Mouse (Mus musculus) forebrain, embryonic 11.5 days (tissue): ENCODE measurements at regions not wholly inside any gene's neighbourhood (a gene's known extent, or its start where the extent isn't known, plus 50 kb on each side); places are given as distances from the start of the nearest gene placed in this dataset.

ENCODE experiments used
- ATAC-seq: fragments of 200-750 bp; cut with Nextera tagmentation; replicated peaks from 2 replicates; pipeline ENCODE4 v1.8.0; 2017; ENCODE audit warnings: moderate TSS enrichment; ENCODE audit not compliant: low FRiP score
- DNase-seq: peaks from one replicate; pipeline ENCODE4 v3.0.0-alpha.2; 2017; ENCODE audit warnings: low spot score
- H3K27ac ChIP-seq: fragments of 300-500 bp; sonication (generic); 2 replicates; pipeline ENCODE4 v1.5.1; 2014; ENCODE audit warnings: low read depth, low read length
- H3K27me3 ChIP-seq: fragments of 300-500 bp; sonication (generic); 2 replicates; pipeline ENCODE4 v1.6.1; 2014; ENCODE audit warnings: mild to moderate bottlenecking, low read length, mixed read lengths; ENCODE audit not compliant: control insufficient read depth, insufficient read depth
- H3K36me3 ChIP-seq: fragments of 300-500 bp; sonication (generic); 2 replicates; pipeline ENCODE4 v1.6.1; 2014; ENCODE audit warnings: mild to moderate bottlenecking, low read length, moderate library complexity, mixed read lengths; ENCODE audit not compliant: control insufficient read depth, insufficient read depth
- H3K4me1 ChIP-seq: fragments of 300-500 bp; sonication (generic); replicated peaks from 2 replicates; pipeline ENCODE4 v1.6.1; 2014; ENCODE audit warnings: low read length, mixed read lengths; ENCODE audit not compliant: control insufficient read depth, insufficient read depth
- H3K4me2 ChIP-seq: fragments of 300-500 bp; sonication (generic); 2 replicates; pipeline ENCODE4 v1.6.1; 2014; ENCODE audit warnings: low read depth, mild to moderate bottlenecking, low read length, moderate library complexity, mixed read lengths; ENCODE audit not compliant: severe bottlenecking
- H3K4me3 ChIP-seq: fragments of 300-500 bp; sonication (generic); 2 replicates; pipeline ENCODE4 v1.5.1; 2014; ENCODE audit warnings: low read depth, low read length
- H3K9ac ChIP-seq: fragments of 300-500 bp; sonication (generic); 2 replicates; pipeline ENCODE4 v1.6.1; 2014; ENCODE audit warnings: low read length
- H3K9me3 ChIP-seq: fragments of 300-500 bp; sonication (generic); 2 replicates; pipeline ENCODE4 v1.6.1; 2016; ENCODE audit warnings: low read length, mixed read lengths; ENCODE audit not compliant: control insufficient read depth
- WGBS: fragments of 180-500 bp; shearing (Covaris S2); extraction: QIAGEN DNeasy Blood & Tissue Kit; methylation state at CpG from one replicate; pipeline ENCODE4 v1.1.7; 2014; 5-methylcytosine and 5-hydroxymethylcytosine counted together

GRCm38 (mm10) chr1:13928679-13929078, 2164.4 kb downstream of the 4930444P10Rik start:
- ATAC-seq, result no peak

GRCm38 (mm10) chr1:13927964-13928363, 2165.2 kb downstream of the 4930444P10Rik start:
- no peak for DNase-seq
- Histone ChIP-seq H3K27ac (no peak overlapping the region), H3K27me3 (no peaks in the 10 kb centered on the region), H3K9me3 (no peaks in the 10 kb centered on the region), H3K36me3 (no peaks in the 10 kb centered on the region), H3K9ac (no peak overlapping the region), H3K4me2 (no peak overlapping the region), H3K4me3 (no peak overlapping the region), H3K4me1 (no peaks in the 10 kb centered on the region)
- ATAC-seq, result no peak
- WGBS, result 79% methylated on average over 2 of the region's 2 CpGs

More at GRCm38 (mm10) chr1:13928679-13929078, 2164.4 kb downstream of the 4930444P10Rik start:
- Histone ChIP-seq H3K27ac (no peak overlapping the region), H3K36me3 (no peaks in the 10 kb centered on the region), H3K4me1 (no peaks in the 10 kb centered on the region), H3K9ac (no peak overlapping the region), H3K27me3 (no peaks in the 10 kb centered on the region), H3K9me3 (no peaks in the 10 kb centered on the region), H3K4me2 (no peak overlapping the region), H3K4me3 (no peak overlapping the region)
- DNase-seq, result no peak
- 88% methylated on average over 2 of the region's 2 CpGs for WGBS

- Histone ChIP-seq H3K27ac (no peak overlapping the region), H3K4me2 (no peak overlapping the region), H3K4me1 (no peaks in the 10 kb centered on the region), H3K4me3 (no peak overlapping the region), H3K9me3 (no peaks in the 10 kb centered on the region), H3K9ac (no peak overlapping the region), H3K36me3 (no peaks in the 10 kb centered on the region), H3K27me3 (no peaks in the 10 kb centered on the region)
- 76% methylated on average over 2 of the region's 2 CpGs for WGBS
- ATAC-seq (no peak), DNase-seq (no peak)
Observed at GRCm38 (mm10) chr1:13925994-13926393, 2167.1 kb downstream of the 4930444P10Rik start.

- no peaks in the 10 kb centered on the region for H3K9me3 ChIP-seq
- ATAC-seq (no peak), DNase-seq (no peak)
- no peaks in the 10 kb centered on the region for H3K27me3 ChIP-seq
- no peak overlapping the region for H3K4me3 ChIP-seq
- H3K4me2 ChIP-seq, result no peak overlapping the region
- WGBS, result 85% methylated on average over 5 of the region's 5 CpGs
- H3K27ac ChIP-seq, result no peak overlapping the region
- no peak overlapping the region for H3K9ac ChIP-seq
- H3K36me3 ChIP-seq, result no peaks in the 10 kb centered on the region
- H3K4me1 ChIP-seq, result no peaks in the 10 kb centered on the region
Observed at GRCm38 (mm10) chr1:13915216-13915615, 2177.9 kb downstream of the 4930444P10Rik start.

GRCm38 (mm10) chr1:13879126-13879525, 2214.0 kb downstream of the 4930444P10Rik start:
- no peaks in the 10 kb centered on the region for H3K36me3 ChIP-seq
- H3K9me3 ChIP-seq, result no peaks in the 10 kb centered on the region
- H3K4me3 ChIP-seq, result no peak overlapping the region
- DNase-seq, result no peak
- 83% methylated on average over 2 of the region's 2 CpGs for WGBS
- ATAC-seq, result no peak
- no peaks in the 10 kb centered on the region for H3K27me3 ChIP-seq
- H3K9ac ChIP-seq, result no peak overlapping the region
- no peak overlapping the region for H3K4me2 ChIP-seq
- no peak overlapping the region for H3K27ac ChIP-seq
- H3K4me1 ChIP-seq, result no peaks in the 10 kb centered on the region

- no peaks in the 10 kb centered on the region for H3K4me1 ChIP-seq
- H3K4me2 ChIP-seq, result no peak overlapping the region
- no peak for DNase-seq
- no peak overlapping the region for H3K9ac ChIP-seq
- H3K4me3 ChIP-seq, result no peak overlapping the region
- H3K36me3 ChIP-seq, result no peaks in the 10 kb centered on the region
- no peak for ATAC-seq
- H3K9me3 ChIP-seq, result no peaks in the 10 kb centered on the region
- H3K27ac ChIP-seq, result no peak overlapping the region
- no peaks in the 10 kb centered on the region for H3K27me3 ChIP-seq
Observed at GRCm38 (mm10) chr1:13873925-13874324, 2219.2 kb downstream of the 4930444P10Rik start.

GRCm38 (mm10) chr1:13872536-13872935, 2220.6 kb downstream of the 4930444P10Rik start:
- no peak overlapping the region for H3K4me2 ChIP-seq
- no peak overlapping the region for H3K9ac ChIP-seq
- no peak for ATAC-seq

GRCm38 (mm10) chr1:13870631-13871286, 2222.4 kb downstream of the 4930444P10Rik start:
- Histone ChIP-seq H3K4me3 (no peak overlapping the region), H3K4me1 (no peaks in the 10 kb centered on the region), H3K27ac (no peak overlapping the region), H3K36me3 (no peaks in the 10 kb centered on the region), H3K4me2 (no peak overlapping the region), H3K9ac (no peak overlapping the region), H3K9me3 (no peaks in the 10 kb centered on the region), H3K27me3 (no peaks in the 10 kb centered on the region)
- no peak for DNase-seq
- WGBS, result 86% methylated on average over 3 of the region's 3 CpGs
- no peak for ATAC-seq

More at GRCm38 (mm10) chr1:13872536-13872935, 2220.6 kb downstream of the 4930444P10Rik start:
- Histone ChIP-seq H3K4me1 (no peaks in the 10 kb centered on the region), H3K4me3 (no peak overlapping the region), H3K27ac (no peak overlapping the region), H3K36me3 (no peaks in the 10 kb centered on the region), H3K27me3 (no peaks in the 10 kb centered on the region), H3K9me3 (no peaks in the 10 kb centered on the region)
- no peak for DNase-seq

- ATAC-seq (no peak), DNase-seq (no peak)
- H3K27me3 ChIP-seq, result peaks cover 2% of the 10 kb centered on the region; the same call in 1 of the 2 replicates
- H3K36me3 ChIP-seq, result no peaks in the 10 kb centered on the region
- no peak overlapping the region for H3K27ac ChIP-seq
- H3K9ac ChIP-seq, result no peak overlapping the region
- no peaks in the 10 kb centered on the region; the same call in 1 of the 2 replicates for H3K4me1 ChIP-seq
- H3K4me3 ChIP-seq, result no peak overlapping the region
- H3K4me2 ChIP-seq, result no peak overlapping the region
- no peaks in the 10 kb centered on the region for H3K9me3 ChIP-seq
Observed at GRCm38 (mm10) chr1:13865713-13866112, 2227.4 kb downstream of the 4930444P10Rik start.
